Mouse (Mus musculus) stomach, embryonic 15.5 days (tissue): ENCODE data around the gene Jagn1. TPM values are rescaled to one million over a fixed set of nuclear protein-coding genes. Genes with fewer than 3 reads are reported as not detected.

ENCODE experiments used
- ATAC-seq: fragments of 200-750 bp; cut with Nextera tagmentation; 2 replicates; pipeline ENCODE4 v1.8.0; 2017; ENCODE audit warnings: low read depth, moderate number of reproducible peaks, moderate TSS enrichment; ENCODE audit not compliant: insufficient read depth, low FRiP score
- H3K27ac ChIP-seq: fragments of 300-500 bp; sonication (generic); 2 replicates; pipeline ENCODE4 v1.5.1; 2015; ENCODE audit warnings: mild to moderate bottlenecking, inconsistent platforms
- H3K27me3 ChIP-seq: fragments of 300-500 bp; sonication (generic); replicated peaks from 2 replicates; pipeline ENCODE4 v1.6.1; 2015; ENCODE audit warnings: inconsistent platforms
- H3K36me3 ChIP-seq: fragments of 300-500 bp; sonication (generic); 2 replicates; pipeline ENCODE4 v1.6.1; 2015; ENCODE audit warnings: inconsistent platforms
- H3K4me1 ChIP-seq: fragments of 300-500 bp; sonication (generic); 2 replicates; pipeline ENCODE4 v1.6.1; 2015; ENCODE audit warnings: inconsistent platforms
- H3K4me2 ChIP-seq: fragments of 300-500 bp; sonication (generic); 2 replicates; pipeline ENCODE4 v1.6.1; 2015; ENCODE audit warnings: mild to moderate bottlenecking, inconsistent platforms
- H3K4me3 ChIP-seq: fragments of 300-500 bp; sonication (generic); replicated peaks from 2 replicates; pipeline ENCODE4 v1.5.1; 2015; ENCODE audit warnings: inconsistent platforms
- H3K9ac ChIP-seq: fragments of 300-500 bp; sonication (generic); 2 replicates; pipeline ENCODE4 v1.6.1; 2015; ENCODE audit warnings: inconsistent platforms
- H3K9me3 ChIP-seq: fragments of 300-500 bp; sonication (generic); 2 replicates; pipeline ENCODE4 v1.6.1; 2016; ENCODE audit warnings: inconsistent platforms
- WGBS: fragments of 180-500 bp; shearing (Covaris S2); methylation state at CpG from one replicate; pipeline ENCODE4 v1.1.7; 2015; 5-methylcytosine and 5-hydroxymethylcytosine counted together
- polyA plus RNA-seq: library from polyadenylated mRNA; unstranded; fragments of >200 nt; fragmentation: Nextera tagmentation; extraction: Ambion mirVana; gene quantifications from 2 replicates; pipeline ENCODE4 v1.2.1, GENCODE M21; 2015

Jagn1 gene
- polyA plus RNA-seq, 1 experiment from 2014 or later, result 84.2 TPM

GRCm38 (mm10) chr6:113418441-113419198, 23.7 kb upstream of the Jagn1 start:
- Histone ChIP-seq H3K36me3 (no peaks in the 10 kb centered on the region), H3K9me3 (no peaks in the 10 kb centered on the region), H3K4me3 (peak overlapping the region; percentile 66), H3K4me2 (peak overlapping the region; percentile 95), H3K4me1 (peaks cover 8% of the 10 kb centered on the region; the same call in 1 of the 2 replicates), H3K27me3 (no peaks in the 10 kb centered on the region), H3K27ac (no peak overlapping the region; the same call in 1 of the 2 replicates), H3K9ac (peak overlapping the region; percentile 50)
- peak; percentile 37 for ATAC-seq
- WGBS, result 11% methylated on average over 16 of the region's 16 CpGs

GRCm38 (mm10) chr6:113419199-113419587, 23.2 kb upstream of the Jagn1 start, which contains the start of gene Rpusd3:
Gene Rpusd3, minus strand, starts transcription at chr6:113419340.
- no peak within 1 kb of the TSS; the same call in 1 of the 2 replicates for H3K27ac ChIP-seq
- H3K27me3 ChIP-seq, result no peaks in the 10 kb centered on the region
- no peaks in the 10 kb centered on the region for H3K9me3 ChIP-seq
- under 1% methylated on average over 25 of the region's 25 CpGs for WGBS
- peak within 1 kb of the TSS; percentile 50 for H3K9ac ChIP-seq
- ATAC-seq, result peak; percentile 96
- H3K4me1 ChIP-seq, result peaks cover 8% of the 10 kb centered on the region; the same call in 1 of the 2 replicates
- H3K4me2 ChIP-seq, result peak within 1 kb of the TSS; percentile 95
- no peaks in the 10 kb centered on the region for H3K36me3 ChIP-seq
- peak within 1 kb of the TSS; percentile 66 for H3K4me3 ChIP-seq

- H3K36me3 ChIP-seq, result no peaks in the 10 kb centered on the region
- no peak overlapping the region for H3K4me3 ChIP-seq
- no peak overlapping the region for H3K27ac ChIP-seq
- WGBS, result 71% methylated on average over 4 of the region's 4 CpGs
- ATAC-seq, result no peak
- no peak overlapping the region for H3K4me2 ChIP-seq
- H3K9me3 ChIP-seq, result no peaks in the 10 kb centered on the region
- no peaks in the 10 kb centered on the region for H3K27me3 ChIP-seq
- H3K9ac ChIP-seq, result no peak overlapping the region
- H3K4me1 ChIP-seq, result peaks cover 8% of the 10 kb centered on the region; the same call in 1 of the 2 replicates
These were observed 19.4 kb upstream of the Jagn1 start for GRCm38 (mm10) chr6:113423000-113423399.

GRCm38 (mm10) chr6:113424187-113424586, 18.2 kb upstream of the Jagn1 start:
- no peaks in the 10 kb centered on the region for H3K9me3 ChIP-seq
- no peaks in the 10 kb centered on the region for H3K27me3 ChIP-seq
- no peak overlapping the region for H3K4me2 ChIP-seq
- H3K4me1 ChIP-seq, result 0 out of 2 replicates have a peak, but pooled peaks cover 4% of the 10 kb centered on the region
- H3K4me3 ChIP-seq, result no peak overlapping the region
- no peak overlapping the region for H3K9ac ChIP-seq
- peak; percentile 30; the same call in 1 of the 2 replicates for ATAC-seq
- H3K27ac ChIP-seq, result no peak overlapping the region
- no peaks in the 10 kb centered on the region for H3K36me3 ChIP-seq
- 70% methylated on average over 7 of the region's 7 CpGs for WGBS

- H3K9me3 ChIP-seq, result no peaks in the 10 kb centered on the region
- H3K27me3 ChIP-seq, result no peaks in the 10 kb centered on the region
- H3K36me3 ChIP-seq, result no peaks in the 10 kb centered on the region
- WGBS, result 92% methylated on average over 4 of the region's 4 CpGs
- ATAC-seq, result no peak
- no peak overlapping the region for H3K9ac ChIP-seq
- H3K4me1 ChIP-seq, result no peaks in the 10 kb centered on the region
- no peak overlapping the region for H3K4me2 ChIP-seq
- no peak overlapping the region for H3K4me3 ChIP-seq
- H3K27ac ChIP-seq, result no peak overlapping the region
These were observed 15.7 kb upstream of the Jagn1 start for GRCm38 (mm10) chr6:113426696-113427095.

- Histone ChIP-seq H3K4me1 (no peaks in the 10 kb centered on the region), H3K27me3 (no peaks in the 10 kb centered on the region), H3K4me3 (no peak overlapping the region), H3K27ac (no peak overlapping the region), H3K9ac (no peak overlapping the region), H3K36me3 (no peaks in the 10 kb centered on the region), H3K4me2 (no peak overlapping the region), H3K9me3 (no peaks in the 10 kb centered on the region)
- no peak for ATAC-seq
- 60% methylated on average over 3 of the region's 3 CpGs for WGBS
These were observed 15.0 kb upstream of the Jagn1 start for GRCm38 (mm10) chr6:113427397-113427796.

- Histone ChIP-seq H3K4me3 (no peak overlapping the region), H3K4me2 (no peak overlapping the region), H3K36me3 (no peaks in the 10 kb centered on the region), H3K27ac (no peak overlapping the region), H3K9me3 (no peaks in the 10 kb centered on the region), H3K27me3 (no peaks in the 10 kb centered on the region), H3K9ac (no peak overlapping the region), H3K4me1 (no peaks in the 10 kb centered on the region)
- ATAC-seq, result no peak
- 85% methylated on average over 16 of the region's 16 CpGs for WGBS
These were observed 14.4 kb upstream of the Jagn1 start for GRCm38 (mm10) chr6:113428006-113428405.

- H3K27ac ChIP-seq, result no peak overlapping the region
- H3K9me3 ChIP-seq, result no peaks in the 10 kb centered on the region
- no peak for ATAC-seq
- H3K4me3 ChIP-seq, result no peak overlapping the region
- H3K36me3 ChIP-seq, result no peaks in the 10 kb centered on the region
- H3K4me2 ChIP-seq, result no peak overlapping the region
- H3K4me1 ChIP-seq, result no peaks in the 10 kb centered on the region
- no peak overlapping the region for H3K9ac ChIP-seq
- H3K27me3 ChIP-seq, result no peaks in the 10 kb centered on the region
- WGBS, result 77% methylated on average over 3 of the region's 3 CpGs
These were observed 12.4 kb upstream of the Jagn1 start for GRCm38 (mm10) chr6:113429965-113430364.

- no peak overlapping the region for H3K27ac ChIP-seq
- WGBS, result 52% methylated on average over 3 of the region's 3 CpGs
- H3K4me1 ChIP-seq, result no peaks in the 10 kb centered on the region
- no peaks in the 10 kb centered on the region for H3K36me3 ChIP-seq
- H3K9me3 ChIP-seq, result no peaks in the 10 kb centered on the region
- no peak overlapping the region for H3K4me3 ChIP-seq
- ATAC-seq, result no peak
- H3K27me3 ChIP-seq, result no peaks in the 10 kb centered on the region
- H3K4me2 ChIP-seq, result no peak overlapping the region
- H3K9ac ChIP-seq, result no peak overlapping the region
These were observed 11.5 kb upstream of the Jagn1 start for GRCm38 (mm10) chr6:113430846-113431245.

GRCm38 (mm10) chr6:113431801-113432200, 10.6 kb upstream of the Jagn1 start:
- H3K9ac ChIP-seq, result no peak overlapping the region
- H3K36me3 ChIP-seq, result no peaks in the 10 kb centered on the region
- no peak for ATAC-seq
- no peak overlapping the region for H3K27ac ChIP-seq
- H3K4me1 ChIP-seq, result no peaks in the 10 kb centered on the region
- no peaks in the 10 kb centered on the region for H3K27me3 ChIP-seq
- 60% methylated on average over 3 of the region's 3 CpGs for WGBS
- no peak overlapping the region for H3K4me2 ChIP-seq
- no peaks in the 10 kb centered on the region for H3K9me3 ChIP-seq
- no peak overlapping the region for H3K4me3 ChIP-seq

GRCm38 (mm10) chr6:113433661-113434060, 8.7 kb upstream of the Jagn1 start:
- WGBS, result 82% methylated on average over 3 of the region's 3 CpGs
- no peak overlapping the region for H3K9ac ChIP-seq
- no peak overlapping the region for H3K4me3 ChIP-seq
- no peak overlapping the region for H3K4me2 ChIP-seq
- H3K36me3 ChIP-seq, result no peaks in the 10 kb centered on the region
- no peaks in the 10 kb centered on the region for H3K27me3 ChIP-seq
- no peaks in the 10 kb centered on the region for H3K4me1 ChIP-seq
- no peaks in the 10 kb centered on the region for H3K9me3 ChIP-seq
- no peak overlapping the region for H3K27ac ChIP-seq
- ATAC-seq, result no peak

- 64% methylated on average over 7 of the region's 7 CpGs for WGBS
- H3K9ac ChIP-seq, result no peak overlapping the region
- no peaks in the 10 kb centered on the region for H3K27me3 ChIP-seq
- no peak overlapping the region for H3K4me3 ChIP-seq
- peak; percentile 84 for ATAC-seq
- no peak overlapping the region for H3K4me2 ChIP-seq
- H3K36me3 ChIP-seq, result no peaks in the 10 kb centered on the region
- no peaks in the 10 kb centered on the region for H3K9me3 ChIP-seq
- H3K27ac ChIP-seq, result no peak overlapping the region
- no peaks in the 10 kb centered on the region for H3K4me1 ChIP-seq
These were observed 7.7 kb upstream of the Jagn1 start for GRCm38 (mm10) chr6:113434691-113435090.
